Mouse (Mus musculus) heart, embryonic 11.5 days (tissue): ENCODE measurements around the gene 4930438A08Rik. TPM values are rescaled to one million over a fixed set of nuclear protein-coding genes. Genes with fewer than 3 reads are reported as not detected.

Source experiments
- ATAC-seq: fragments of 200-750 bp; cut with Nextera tagmentation; replicated peaks from 2 replicates; pipeline ENCODE4 v1.8.0; 2017; ENCODE audit warnings: moderate library complexity; ENCODE audit not compliant: insufficient number of reproducible peaks, low FRiP score, low TSS enrichment
- H3K27ac ChIP-seq: fragments of 300-500 bp; sonication (generic); 2 replicates; pipeline ENCODE4 v1.5.1; 2014; ENCODE audit warnings: mild to moderate bottlenecking, low read depth, low read length
- H3K27me3 ChIP-seq: fragments of 300-500 bp; sonication (generic); 2 replicates; pipeline ENCODE4 v1.6.1; 2014; ENCODE audit warnings: mild to moderate bottlenecking, low read length, mixed read lengths; ENCODE audit not compliant: control insufficient read depth, insufficient read depth
- H3K36me3 ChIP-seq: fragments of 300-500 bp; sonication (generic); 2 replicates; pipeline ENCODE4 v1.6.1; 2014; ENCODE audit warnings: mild to moderate bottlenecking, low read length, moderate library complexity, mixed read lengths; ENCODE audit not compliant: control insufficient read depth, insufficient read depth
- H3K4me1 ChIP-seq: fragments of 300-500 bp; sonication (generic); 2 replicates; pipeline ENCODE4 v1.6.1; 2014; ENCODE audit warnings: low read length; ENCODE audit not compliant: control insufficient read depth, insufficient read depth
- H3K4me2 ChIP-seq: fragments of 300-500 bp; sonication (generic); 2 replicates; pipeline ENCODE4 v1.6.1; 2014; ENCODE audit warnings: mild to moderate bottlenecking, moderate library complexity
- H3K4me3 ChIP-seq: fragments of 300-500 bp; sonication (generic); 2 replicates; pipeline ENCODE4 v1.5.1; 2014; ENCODE audit warnings: low read depth, low read length
- H3K9ac ChIP-seq: fragments of 300-500 bp; sonication (generic); 2 replicates; pipeline ENCODE4 v1.6.1; 2014; ENCODE audit warnings: mild to moderate bottlenecking, low read depth, low read length, moderate library complexity
- H3K9me3 ChIP-seq: fragments of 300-500 bp; sonication (generic); replicated peaks from 2 replicates; pipeline ENCODE4 v1.6.1; 2016; ENCODE audit warnings: low read length; ENCODE audit not compliant: control insufficient read depth
- WGBS: fragments of 180-500 bp; shearing (Covaris S2); extraction: QIAGEN DNeasy Blood & Tissue Kit; methylation state at CpG from one replicate; pipeline ENCODE4 v1.1.7; 2014; ENCODE audit not compliant: insufficient replicate concordance; 5-methylcytosine and 5-hydroxymethylcytosine counted together
- polyA plus RNA-seq: library from polyadenylated mRNA; unstranded; fragments of >200 nt; fragmentation: Nextera tagmentation; extraction: Ambion mirVana; gene quantifications from 2 replicates; pipeline ENCODE4 v1.2.1, GENCODE M21; 2014

4930438A08Rik gene
- polyA plus RNA-seq, 1 experiment from 2014 or later, result not detected

GRCm38 (mm10) chr11:58323570-58324340 is 49.2 kb downstream of the 4930438A08Rik start:
- peaks cover 7% of the 10 kb centered on the region for H3K4me1 ChIP-seq
- H3K9me3 ChIP-seq, result no peaks in the 10 kb centered on the region
- H3K27ac ChIP-seq, result peak overlapping the region; percentile 98
- peak overlapping the region; percentile 62 for H3K4me3 ChIP-seq
- peaks cover 5% of the 10 kb centered on the region; the same call in 1 of the 2 replicates for H3K36me3 ChIP-seq
- peak overlapping the region; percentile 83 for H3K9ac ChIP-seq
- peak overlapping the region; percentile 97 for H3K4me2 ChIP-seq
- 13% methylated on average over 24 of the region's 24 CpGs for WGBS
- no peaks in the 10 kb centered on the region for H3K27me3 ChIP-seq
- ATAC-seq, result no peak

- H3K4me3 ChIP-seq, result no peak overlapping the region
- peaks cover 5% of the 10 kb centered on the region; the same call in 1 of the 2 replicates for H3K36me3 ChIP-seq
- no peak for ATAC-seq
- no peak overlapping the region for H3K27ac ChIP-seq
- no peak overlapping the region for H3K4me2 ChIP-seq
- H3K9ac ChIP-seq, result no peak overlapping the region
- H3K27me3 ChIP-seq, result no peaks in the 10 kb centered on the region
- H3K9me3 ChIP-seq, result no peaks in the 10 kb centered on the region
- WGBS, result 80% methylated on average over 3 of the region's 3 CpGs
- peaks cover 16% of the 10 kb centered on the region for H3K4me1 ChIP-seq
These were observed 50.1 kb downstream of the 4930438A08Rik start for GRCm38 (mm10) chr11:58324614-58325229.

- Histone ChIP-seq H3K9ac (no peak overlapping the region), H3K27ac (no peak overlapping the region), H3K4me2 (no peak overlapping the region), H3K36me3 (peaks cover 5% of the 10 kb centered on the region; the same call in 1 of the 2 replicates), H3K9me3 (no peaks in the 10 kb centered on the region), H3K4me3 (no peak overlapping the region), H3K4me1 (peaks cover 22% of the 10 kb centered on the region), H3K27me3 (no peaks in the 10 kb centered on the region)
- WGBS, result 91% methylated on average over 3 of the region's 3 CpGs
- ATAC-seq, result no peak
These were observed 52.2 kb downstream of the 4930438A08Rik start for GRCm38 (mm10) chr11:58326781-58327180.

- Histone ChIP-seq H3K36me3 (peaks cover 5% of the 10 kb centered on the region; the same call in 1 of the 2 replicates), H3K4me3 (peak overlapping the region; percentile 92), H3K27ac (peak overlapping the region; percentile 25; the same call in 1 of the 2 replicates), H3K4me2 (peak overlapping the region; percentile 88), H3K4me1 (peaks cover 24% of the 10 kb centered on the region), H3K27me3 (no peaks in the 10 kb centered on the region), H3K9me3 (no peaks in the 10 kb centered on the region), H3K9ac (peak overlapping the region; percentile 89)
- no peak; the same call in 1 of the 2 replicates for ATAC-seq
- under 1% methylated on average over 21 of the region's 21 CpGs for WGBS
These were observed 55.3 kb downstream of the 4930438A08Rik start for GRCm38 (mm10) chr11:58329906-58330275.

- H3K4me1 ChIP-seq, result peaks cover 24% of the 10 kb centered on the region
- peak within 1 kb of the TSS; percentile 75 for H3K27ac ChIP-seq
- H3K27me3 ChIP-seq, result no peaks in the 10 kb centered on the region
- peaks cover 5% of the 10 kb centered on the region; the same call in 1 of the 2 replicates for H3K36me3 ChIP-seq
- no peaks in the 10 kb centered on the region for H3K9me3 ChIP-seq
- peak within 1 kb of the TSS; percentile 89 for H3K9ac ChIP-seq
- under 1% methylated on average over 52 of the region's 52 CpGs for WGBS
- peak within 1 kb of the TSS; percentile 92 for H3K4me3 ChIP-seq
- H3K4me2 ChIP-seq, result peak within 1 kb of the TSS; percentile 88
- ATAC-seq, result peak; percentile 87
These were observed 55.9 kb downstream of the 4930438A08Rik start, which contains the start of the genes Zfp672 and Sh3bp5l for GRCm38 (mm10) chr11:58330276-58331148. TSS of gene Zfp672 (minus strand) at chr11:58330339. TSS of gene Sh3bp5l (plus strand) at chr11:58330724.

- Histone ChIP-seq H3K27ac (no peak overlapping the region; the same call in 1 of the 2 replicates), H3K4me1 (peaks cover 24% of the 10 kb centered on the region), H3K27me3 (no peaks in the 10 kb centered on the region), H3K4me3 (peak overlapping the region; percentile 92), H3K36me3 (peaks cover 5% of the 10 kb centered on the region; the same call in 1 of the 2 replicates), H3K4me2 (peak overlapping the region; percentile 88), H3K9me3 (no peaks in the 10 kb centered on the region), H3K9ac (peak overlapping the region; percentile 89)
- ATAC-seq, result no peak
- WGBS, result 15% methylated on average over 10 of the region's 10 CpGs
These were observed 56.5 kb downstream of the 4930438A08Rik start for GRCm38 (mm10) chr11:58331149-58331495.

- H3K9me3 ChIP-seq, result no peaks in the 10 kb centered on the region
- peaks cover 5% of the 10 kb centered on the region; the same call in 1 of the 2 replicates for H3K36me3 ChIP-seq
- H3K27me3 ChIP-seq, result no peaks in the 10 kb centered on the region
- ATAC-seq, result no peak
- no peak overlapping the region for H3K27ac ChIP-seq
- peaks cover 24% of the 10 kb centered on the region for H3K4me1 ChIP-seq
- H3K9ac ChIP-seq, result peak overlapping the region; percentile 89
- 82% methylated on average over 6 of the region's 6 CpGs for WGBS
- peak overlapping the region; percentile 92 for H3K4me3 ChIP-seq
- peak overlapping the region; percentile 88 for H3K4me2 ChIP-seq
These were observed 56.9 kb downstream of the 4930438A08Rik start for GRCm38 (mm10) chr11:58331546-58331945.

GRCm38 (mm10) chr11:58334746-58335145 is 60.1 kb downstream of the 4930438A08Rik start:
- WGBS, result 46% methylated on average over 3 of the region's 3 CpGs
- Histone ChIP-seq H3K4me1 (peaks cover 15% of the 10 kb centered on the region), H3K36me3 (peaks cover 6% of the 10 kb centered on the region), H3K9ac (no peak overlapping the region), H3K4me3 (no peak overlapping the region), H3K27me3 (no peaks in the 10 kb centered on the region), H3K27ac (peak overlapping the region; percentile 8; the same call in 1 of the 2 replicates), H3K4me2 (no peak overlapping the region), H3K9me3 (no peaks in the 10 kb centered on the region)
- ATAC-seq, result no peak
